Mouse (Mus musculus) olfactory bulb, adult 2 months (tissue): ENCODE results near the gene B3galnt2.

Experiments
- CTCF ChIP-seq: fragments of 200-500 bp; IDR thresholded peaks from 2 replicates; pipeline ENCODE4 v1.5.1; 2012; ENCODE audit warnings: low read depth, mild to moderate bottlenecking, low read length, moderate library complexity; ENCODE audit not compliant: insufficient read depth
- POLR2A ChIP-seq: fragments of 200-500 bp; IDR thresholded peaks from 2 replicates; pipeline ENCODE4 v1.6.1; 2012; ENCODE audit warnings: mild to moderate bottlenecking, low read depth, low read length, moderate library complexity; ENCODE audit not compliant: insufficient read depth

DNA sequence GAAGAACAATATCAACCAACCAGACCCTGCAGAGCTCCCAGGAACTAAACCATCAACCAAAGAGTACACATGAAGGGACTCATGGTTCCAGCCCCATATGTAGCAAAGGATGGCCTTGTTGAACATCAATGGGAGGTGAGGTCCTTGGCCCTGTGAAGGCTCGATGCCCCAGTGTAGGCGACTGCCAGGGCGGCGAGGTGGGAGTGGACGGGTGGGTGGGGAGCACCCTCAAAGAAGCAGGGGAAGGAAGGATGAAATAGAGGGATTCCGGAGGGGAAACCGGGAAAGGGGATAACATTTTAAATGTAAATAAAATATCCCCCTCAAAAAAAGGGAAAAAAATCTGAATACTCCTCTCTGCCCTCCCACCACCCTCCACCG, 84.6 kb downstream of the B3galnt2 start:
- TF ChIP-seq CTCF (no peak), POLR2A (no peak)
